Mouse (Mus musculus): ENCODE measurements around the gene Slc28a3. TPM values are rescaled to one million over a fixed set of nuclear protein-coding genes. Genes with fewer than 3 reads are reported as not detected.
A peak's percentile ranks its signal among the peaks of the same experiment; 100 is the strongest.

Gene Slc28a3
- polyA plus RNA-seq, 1 experiment from 2014 or later, result 0.25 TPM

- peaks cover 24% of the 10 kb centered on the region for H3K4me1 ChIP-seq (ENCODE audit: control insufficient read depth, insufficient read depth, low read depth, low read length)
- ATAC-seq, result peak; percentile 86
- no peak overlapping the region for H3K27ac ChIP-seq (ENCODE audit: low read depth, low read length)
- 7% methylated on average over 7 of the region's 7 CpGs for WGBS
- H3K9me3 ChIP-seq (ENCODE audit: control insufficient read depth, low read length), result no peaks in the 10 kb centered on the region
- H3K4me3 ChIP-seq (ENCODE audit: low read length), result no peak overlapping the region
- peak overlapping the region; percentile 33 for H3K4me2 ChIP-seq (ENCODE audit: low read length)
- H3K27me3 ChIP-seq (replicated peaks; ENCODE audit: control insufficient read depth, insufficient read depth, low read length), result no peaks in the 10 kb centered on the region
- no peaks in the 10 kb centered on the region for H3K36me3 ChIP-seq (ENCODE audit: control insufficient read depth, insufficient read depth, low read length)
- no peak overlapping the region for H3K9ac ChIP-seq (ENCODE audit: low read depth, low read length)
Measured at GRCm38 (mm10) chr13:58547570-58547969, 63.1 kb downstream of the Slc28a3 start.

DNA sequence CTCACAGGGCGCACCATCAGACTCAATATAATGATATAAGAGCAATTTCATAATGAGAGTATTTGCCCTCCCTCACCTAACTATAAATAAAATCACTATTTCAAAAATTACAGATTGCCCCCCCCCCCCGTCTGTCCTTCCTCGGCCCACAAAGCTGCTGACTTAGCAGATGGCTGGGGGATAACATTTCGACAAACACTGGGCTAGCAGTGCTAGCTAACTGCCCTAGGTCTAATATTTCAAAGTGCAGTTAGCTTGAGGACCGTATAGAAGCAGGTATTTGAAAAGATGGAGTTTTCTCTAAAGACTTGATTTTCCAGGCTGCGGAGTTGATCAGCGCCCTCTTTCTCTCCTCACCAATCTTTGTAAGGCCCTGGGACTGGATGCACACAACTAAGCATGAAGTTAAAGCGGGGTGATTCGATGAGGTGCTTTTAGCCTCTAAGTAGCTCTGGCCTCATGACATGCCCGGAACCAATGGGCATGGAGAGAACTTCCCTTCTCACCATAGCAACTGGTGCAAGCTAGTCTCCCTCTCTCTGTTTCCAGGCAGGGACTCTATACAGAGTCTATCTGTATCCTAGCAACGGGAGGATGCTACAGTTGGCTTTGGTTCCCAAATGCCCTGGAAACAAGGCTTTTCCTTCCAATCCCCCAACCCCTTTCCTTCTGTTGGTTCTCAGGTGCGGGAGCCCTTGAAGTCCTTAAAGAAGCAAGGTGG, 66.8 kb downstream of the Slc28a3 start:
- H3K4me1 ChIP-seq (ENCODE audit: control insufficient read depth, insufficient read depth, low read depth, low read length), result peaks cover 22% of the 10 kb centered on the region
- no peak overlapping the region for H3K9ac ChIP-seq (ENCODE audit: low read depth, low read length)
- WGBS, result 34% methylated on average over 12 of the region's 12 CpGs
- H3K27me3 ChIP-seq (replicated peaks; ENCODE audit: control insufficient read depth, insufficient read depth, low read length), result no peaks in the 10 kb centered on the region
- H3K9me3 ChIP-seq (ENCODE audit: control insufficient read depth, low read length), result no peaks in the 10 kb centered on the region
- no peak overlapping the region for H3K4me3 ChIP-seq (ENCODE audit: low read length)
- no peaks in the 10 kb centered on the region for H3K36me3 ChIP-seq (ENCODE audit: control insufficient read depth, insufficient read depth, low read length)
- peak overlapping the region; percentile 30 for H3K4me2 ChIP-seq (ENCODE audit: low read length)
- H3K27ac ChIP-seq (ENCODE audit: low read depth, low read length), result no peak overlapping the region
- peak; percentile 92 for ATAC-seq

DNA sequence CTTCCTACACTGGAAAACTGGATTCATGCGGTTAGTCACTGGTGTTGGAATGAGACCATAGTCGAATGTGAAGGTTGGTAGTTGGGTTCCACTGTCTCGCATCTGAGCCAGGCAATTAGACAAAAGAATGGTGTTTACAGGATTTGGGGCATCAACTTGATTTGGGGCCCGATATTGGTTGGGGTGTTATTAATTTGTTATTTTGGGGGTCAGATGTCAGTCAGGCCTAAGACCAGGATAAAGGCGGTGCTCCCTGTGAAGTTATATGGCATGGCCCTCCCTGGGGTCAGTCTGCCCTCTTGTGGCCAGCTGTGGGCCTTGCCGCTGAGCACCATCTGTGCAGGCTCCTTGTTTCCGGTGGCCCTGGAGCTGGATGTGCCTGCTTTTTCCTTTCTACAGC, 67.6 kb downstream of the Slc28a3 start:
- no peak overlapping the region for H3K27ac ChIP-seq (ENCODE audit: low read depth, low read length)

DNA sequence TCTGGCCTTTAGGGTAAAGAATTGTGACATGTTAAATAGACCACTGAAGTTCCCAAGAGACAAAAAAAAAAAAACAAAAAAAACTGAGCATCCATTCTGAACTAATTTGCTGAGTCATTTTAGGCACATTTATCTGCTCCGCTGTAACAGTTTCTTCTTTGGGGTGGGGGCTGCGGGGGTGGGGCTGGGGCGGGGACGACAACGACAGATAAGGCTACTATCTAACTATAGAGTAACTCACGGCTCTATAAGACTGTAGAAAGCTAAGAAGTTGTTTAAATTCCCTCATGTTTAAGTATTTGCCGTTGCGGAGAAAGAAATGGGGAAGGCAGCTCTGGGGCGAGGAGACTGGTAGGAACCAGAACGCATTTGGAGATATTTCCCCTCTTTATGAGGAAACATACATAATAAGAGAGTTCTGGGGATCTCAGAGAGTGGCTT, 68.1 kb downstream of the Slc28a3 start:
- Histone ChIP-seq H3K4me1 (ENCODE audit: control insufficient read depth, insufficient read depth, low read depth, low read length) (peaks cover 18% of the 10 kb centered on the region), H3K4me3 (ENCODE audit: low read length) (no peak overlapping the region), H3K9ac (ENCODE audit: low read depth, low read length) (no peak overlapping the region), H3K9me3 (ENCODE audit: control insufficient read depth, low read length) (no peaks in the 10 kb centered on the region), H3K27ac (ENCODE audit: low read depth, low read length) (no peak overlapping the region), H3K27me3 (replicated peaks; ENCODE audit: control insufficient read depth, insufficient read depth, low read length) (no peaks in the 10 kb centered on the region), H3K36me3 (ENCODE audit: control insufficient read depth, insufficient read depth, low read length) (no peaks in the 10 kb centered on the region), H3K4me2 (ENCODE audit: low read length) (no peak overlapping the region)
- 87% methylated on average over 10 of the region's 10 CpGs for WGBS
- no peak for ATAC-seq

More for the DNA sequence above, 67.6 kb downstream of the Slc28a3 start:
- Histone ChIP-seq H3K27me3 (replicated peaks; ENCODE audit: control insufficient read depth, insufficient read depth, low read length) (no peaks in the 10 kb centered on the region), H3K9ac (ENCODE audit: low read depth, low read length) (no peak overlapping the region), H3K36me3 (ENCODE audit: control insufficient read depth, insufficient read depth, low read length) (no peaks in the 10 kb centered on the region), H3K4me2 (ENCODE audit: low read length) (no peak overlapping the region), H3K4me1 (ENCODE audit: control insufficient read depth, insufficient read depth, low read depth, low read length) (peaks cover 22% of the 10 kb centered on the region), H3K4me3 (ENCODE audit: low read length) (no peak overlapping the region), H3K9me3 (ENCODE audit: control insufficient read depth, low read length) (no peaks in the 10 kb centered on the region)
- WGBS, result 43% methylated on average over 7 of the region's 7 CpGs
- peak; percentile 75 for ATAC-seq

DNA sequence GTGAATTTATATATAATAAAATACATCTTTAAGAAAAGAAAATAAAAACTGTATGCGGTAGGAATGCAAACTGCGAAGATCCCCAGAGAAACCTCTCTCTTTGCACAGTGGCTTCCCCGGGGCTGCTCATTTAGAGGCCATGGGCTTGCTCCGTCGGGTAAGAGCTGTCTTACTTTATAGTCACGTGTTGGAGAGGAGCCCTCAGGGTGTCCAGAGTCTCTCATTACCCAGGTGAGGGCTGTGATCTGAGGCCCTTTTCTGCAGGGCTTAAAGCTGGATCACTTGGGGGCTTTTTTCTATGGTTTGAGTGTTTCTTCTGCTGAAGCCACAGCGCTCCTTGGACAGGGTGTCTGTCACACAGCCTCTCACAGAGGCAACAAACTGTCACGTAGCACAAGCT, 68.5 kb downstream of the Slc28a3 start:
- H3K9me3 ChIP-seq (ENCODE audit: control insufficient read depth, low read length), result no peaks in the 10 kb centered on the region
- no peak overlapping the region for H3K4me2 ChIP-seq (ENCODE audit: low read length)
- no peaks in the 10 kb centered on the region for H3K36me3 ChIP-seq (ENCODE audit: control insufficient read depth, insufficient read depth, low read length)
- no peak for ATAC-seq
- H3K4me1 ChIP-seq (ENCODE audit: control insufficient read depth, insufficient read depth, low read depth, low read length), result peaks cover 14% of the 10 kb centered on the region
- no peak overlapping the region for H3K9ac ChIP-seq (ENCODE audit: low read depth, low read length)
- no peak overlapping the region for H3K4me3 ChIP-seq (ENCODE audit: low read length)
- WGBS, result 71% methylated on average over 8 of the region's 8 CpGs
- no peaks in the 10 kb centered on the region for H3K27me3 ChIP-seq (replicated peaks; ENCODE audit: control insufficient read depth, insufficient read depth, low read length)
- no peak overlapping the region for H3K27ac ChIP-seq (ENCODE audit: low read depth, low read length)

- H3K4me2 ChIP-seq (ENCODE audit: low read length), result no peak overlapping the region
- H3K9ac ChIP-seq (ENCODE audit: low read depth, low read length), result no peak overlapping the region
- H3K4me3 ChIP-seq (ENCODE audit: low read length), result no peak overlapping the region
- H3K36me3 ChIP-seq (ENCODE audit: control insufficient read depth, insufficient read depth, low read length), result no peaks in the 10 kb centered on the region
- no peak for ATAC-seq
- peaks cover 12% of the 10 kb centered on the region for H3K4me1 ChIP-seq (ENCODE audit: control insufficient read depth, insufficient read depth, low read depth, low read length)
- no peaks in the 10 kb centered on the region for H3K27me3 ChIP-seq (replicated peaks; ENCODE audit: control insufficient read depth, insufficient read depth, low read length)
- H3K9me3 ChIP-seq (ENCODE audit: control insufficient read depth, low read length), result no peaks in the 10 kb centered on the region
- no peak overlapping the region for H3K27ac ChIP-seq (ENCODE audit: low read depth, low read length)
- WGBS, result 78% methylated on average over 4 of the region's 4 CpGs
Measured at GRCm38 (mm10) chr13:58541620-58542019, 69.1 kb downstream of the Slc28a3 start.

GRCm38 (mm10) chr13:58538966-58539365, 71.7 kb downstream of the Slc28a3 start:
- Histone ChIP-seq H3K9ac (ENCODE audit: low read depth, low read length) (no peak overlapping the region), H3K27me3 (replicated peaks; ENCODE audit: control insufficient read depth, insufficient read depth, low read length) (no peaks in the 10 kb centered on the region), H3K9me3 (ENCODE audit: control insufficient read depth, low read length) (no peaks in the 10 kb centered on the region), H3K4me1 (ENCODE audit: control insufficient read depth, insufficient read depth, low read depth, low read length) (peaks cover 7% of the 10 kb centered on the region), H3K36me3 (ENCODE audit: control insufficient read depth, insufficient read depth, low read length) (no peaks in the 10 kb centered on the region), H3K4me2 (ENCODE audit: low read length) (no peak overlapping the region), H3K4me3 (ENCODE audit: low read length) (no peak overlapping the region), H3K27ac (ENCODE audit: low read depth, low read length) (no peak overlapping the region)
- 72% methylated on average over 7 of the region's 7 CpGs for WGBS
- ATAC-seq, result no peak

DNA sequence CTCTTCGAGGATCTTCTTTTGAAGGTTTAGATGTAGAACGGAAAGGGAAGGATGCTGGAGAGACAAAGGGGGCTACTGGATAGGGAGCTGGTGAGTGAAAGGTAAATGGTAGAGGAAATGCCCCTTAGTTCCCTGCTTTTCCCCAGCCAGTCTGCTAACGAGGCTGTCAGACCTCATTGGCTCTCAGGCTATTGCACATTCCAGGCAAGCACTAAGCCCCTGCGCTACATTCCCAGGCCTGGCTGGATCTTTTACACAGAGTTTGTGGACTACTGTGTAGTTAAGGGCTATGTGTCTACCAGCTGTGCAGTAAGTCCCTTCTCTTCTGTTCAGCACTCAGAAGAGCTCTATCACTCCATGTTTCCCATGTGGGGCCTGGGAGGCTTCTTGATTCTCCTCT, 72.3 kb downstream of the Slc28a3 start:
- H3K27ac ChIP-seq (ENCODE audit: low read depth, low read length), result no peak overlapping the region
- H3K4me1 ChIP-seq (ENCODE audit: control insufficient read depth, insufficient read depth, low read depth, low read length), result peaks cover under 1% of the 10 kb centered on the region
- no peak overlapping the region for H3K4me2 ChIP-seq (ENCODE audit: low read length)
- H3K27me3 ChIP-seq (replicated peaks; ENCODE audit: control insufficient read depth, insufficient read depth, low read length), result no peaks in the 10 kb centered on the region
- no peaks in the 10 kb centered on the region for H3K36me3 ChIP-seq (ENCODE audit: control insufficient read depth, insufficient read depth, low read length)
- no peaks in the 10 kb centered on the region for H3K9me3 ChIP-seq (ENCODE audit: control insufficient read depth, low read length)
- H3K9ac ChIP-seq (ENCODE audit: low read depth, low read length), result no peak overlapping the region
- 69% methylated on average over 4 of the region's 4 CpGs for WGBS
- no peak overlapping the region for H3K4me3 ChIP-seq (ENCODE audit: low read length)
- ATAC-seq, result no peak

- Histone ChIP-seq H3K4me1 (ENCODE audit: control insufficient read depth, insufficient read depth, low read depth, low read length) (no peaks in the 10 kb centered on the region), H3K27ac (ENCODE audit: low read depth, low read length) (no peak overlapping the region), H3K27me3 (replicated peaks; ENCODE audit: control insufficient read depth, insufficient read depth, low read length) (no peaks in the 10 kb centered on the region), H3K9me3 (ENCODE audit: control insufficient read depth, low read length) (no peaks in the 10 kb centered on the region), H3K36me3 (ENCODE audit: control insufficient read depth, insufficient read depth, low read length) (no peaks in the 10 kb centered on the region), H3K4me3 (ENCODE audit: low read length) (no peak overlapping the region), H3K4me2 (ENCODE audit: low read length) (no peak overlapping the region), H3K9ac (ENCODE audit: low read depth, low read length) (no peak overlapping the region)
- no peak for ATAC-seq
- 86% methylated on average over 6 of the region's 6 CpGs for WGBS
Measured at GRCm38 (mm10) chr13:58537916-58538233, 72.8 kb downstream of the Slc28a3 start.
